Mouse (Mus musculus): ENCODE measurements around the gene Gpr37l1. TPM values are rescaled to one million over a fixed set of nuclear protein-coding genes. Genes with fewer than 3 reads are reported as not detected.

The Gpr37l1 gene
- polyA plus RNA-seq, 1 experiment from 2014 or later = not detected

GRCm38 (mm10) chr1:135181275-135181674, 13.8 kb upstream of the Gpr37l1 start:
- Histone ChIP-seq H3K4me1 (peaks cover 9% of the 10 kb centered on the region; the same call in 1 of the 2 replicates), H3K4me2 (replicated peaks) (no peak overlapping the region), H3K4me3 (replicated peaks) (no peak overlapping the region), H3K27me3 (no peaks in the 10 kb centered on the region), H3K27ac (replicated peaks) (no peak overlapping the region), H3K9me3 (replicated peaks) (no peaks in the 10 kb centered on the region), H3K9ac (no peak overlapping the region), H3K36me3 (no peaks in the 10 kb centered on the region)
- no peak for ATAC-seq (ENCODE audit: insufficient number of reproducible peaks, low FRiP score, low TSS enrichment, low read depth)
- 71% methylated on average over 4 of the region's 4 CpGs for WGBS

GRCm38 (mm10) chr1:135180830-135181229, 13.3 kb upstream of the Gpr37l1 start:
- H3K27me3 ChIP-seq = no peaks in the 10 kb centered on the region
- no peak for ATAC-seq (ENCODE audit: insufficient number of reproducible peaks, low FRiP score, low TSS enrichment, low read depth)
- 78% methylated on average over 10 of the region's 10 CpGs for WGBS
- H3K9me3 ChIP-seq (replicated peaks) = no peaks in the 10 kb centered on the region
- no peak overlapping the region for H3K4me2 ChIP-seq (replicated peaks)
- H3K9ac ChIP-seq = no peak overlapping the region
- no peak overlapping the region for H3K27ac ChIP-seq (replicated peaks)
- H3K36me3 ChIP-seq = no peaks in the 10 kb centered on the region
- H3K4me1 ChIP-seq = peaks cover 9% of the 10 kb centered on the region; the same call in 1 of the 2 replicates
- no peak overlapping the region for H3K4me3 ChIP-seq (replicated peaks)

GRCm38 (mm10) chr1:135178863-135179262, 11.4 kb upstream of the Gpr37l1 start:
- Histone ChIP-seq H3K27me3 (no peaks in the 10 kb centered on the region), H3K9me3 (replicated peaks) (no peaks in the 10 kb centered on the region), H3K9ac (no peak overlapping the region), H3K36me3 (no peaks in the 10 kb centered on the region), H3K4me3 (replicated peaks) (no peak overlapping the region), H3K4me1 (peaks cover 6% of the 10 kb centered on the region; the same call in 1 of the 2 replicates), H3K27ac (replicated peaks) (no peak overlapping the region), H3K4me2 (replicated peaks) (no peak overlapping the region)
- WGBS = 82% methylated on average over 7 of the region's 7 CpGs
- ATAC-seq (ENCODE audit: insufficient number of reproducible peaks, low FRiP score, low TSS enrichment, low read depth) = no peak

- 79% methylated on average over 3 of the region's 3 CpGs for WGBS
- no peak overlapping the region for H3K4me3 ChIP-seq (replicated peaks)
- no peaks in the 10 kb centered on the region for H3K36me3 ChIP-seq
- no peak for ATAC-seq (ENCODE audit: insufficient number of reproducible peaks, low FRiP score, low TSS enrichment, low read depth)
- H3K27me3 ChIP-seq = no peaks in the 10 kb centered on the region
- no peaks in the 10 kb centered on the region for H3K9me3 ChIP-seq (replicated peaks)
- no peak overlapping the region for H3K4me2 ChIP-seq (replicated peaks)
- H3K9ac ChIP-seq = no peak overlapping the region
- 0 out of 2 replicates have a peak, but pooled peaks cover 3% of the 10 kb centered on the region for H3K4me1 ChIP-seq
- no peak overlapping the region for H3K27ac ChIP-seq (replicated peaks)
Observed at GRCm38 (mm10) chr1:135177724-135178123, 10.2 kb upstream of the Gpr37l1 start.

- Histone ChIP-seq H3K27me3 (no peaks in the 10 kb centered on the region), H3K36me3 (no peaks in the 10 kb centered on the region)
- 66% methylated on average over 3 of the region's 3 CpGs for WGBS
Observed at GRCm38 (mm10) chr1:135175176-135175575, 7.7 kb upstream of the Gpr37l1 start.

GRCm38 (mm10) chr1:135173311-135173710, 5.8 kb upstream of the Gpr37l1 start:
- Histone ChIP-seq H3K36me3 (no peaks in the 10 kb centered on the region), H3K4me3 (replicated peaks) (no peak overlapping the region), H3K9me3 (replicated peaks) (no peaks in the 10 kb centered on the region), H3K9ac (no peak overlapping the region), H3K27me3 (no peaks in the 10 kb centered on the region), H3K4me2 (replicated peaks) (no peak overlapping the region), H3K4me1 (0 out of 2 replicates have a peak, but pooled peaks cover 5% of the 10 kb centered on the region), H3K27ac (replicated peaks) (no peak overlapping the region)
- 90% methylated on average over 6 of the region's 6 CpGs for WGBS
- ATAC-seq (ENCODE audit: insufficient number of reproducible peaks, low FRiP score, low TSS enrichment, low read depth) = no peak

More at GRCm38 (mm10) chr1:135175176-135175575, 7.7 kb upstream of the Gpr37l1 start:
- Histone ChIP-seq H3K4me1 (no peaks in the 10 kb centered on the region), H3K9me3 (replicated peaks) (no peaks in the 10 kb centered on the region), H3K4me3 (replicated peaks) (no peak overlapping the region), H3K4me2 (replicated peaks) (no peak overlapping the region), H3K9ac (no peak overlapping the region), H3K27ac (replicated peaks) (no peak overlapping the region)
- ATAC-seq (ENCODE audit: insufficient number of reproducible peaks, low FRiP score, low TSS enrichment, low read depth) = no peak

GRCm38 (mm10) chr1:135171984-135172383, 4.5 kb upstream of the Gpr37l1 start:
- Histone ChIP-seq H3K9ac (no peak overlapping the region), H3K36me3 (no peaks in the 10 kb centered on the region), H3K4me3 (replicated peaks) (no peak overlapping the region), H3K27me3 (no peaks in the 10 kb centered on the region), H3K4me1 (0 out of 2 replicates have a peak, but pooled peaks cover 5% of the 10 kb centered on the region), H3K9me3 (replicated peaks) (no peaks in the 10 kb centered on the region), H3K4me2 (replicated peaks) (no peak overlapping the region), H3K27ac (replicated peaks) (no peak overlapping the region)
- ATAC-seq (ENCODE audit: insufficient number of reproducible peaks, low FRiP score, low TSS enrichment, low read depth) = peak; percentile 56; the same call in 1 of the 2 replicates
- 51% methylated on average over 6 of the region's 6 CpGs for WGBS

- Histone ChIP-seq H3K27me3 (no peaks in the 10 kb centered on the region), H3K4me2 (replicated peaks) (no peak overlapping the region), H3K4me3 (replicated peaks) (no peak overlapping the region), H3K27ac (replicated peaks) (no peak overlapping the region), H3K9ac (no peak overlapping the region), H3K9me3 (replicated peaks) (no peaks in the 10 kb centered on the region), H3K4me1 (0 out of 2 replicates have a peak, but pooled peaks cover 5% of the 10 kb centered on the region), H3K36me3 (no peaks in the 10 kb centered on the region)
- no peak for ATAC-seq (ENCODE audit: insufficient number of reproducible peaks, low FRiP score, low TSS enrichment, low read depth)
- 82% methylated on average over 7 of the region's 7 CpGs for WGBS
Observed at GRCm38 (mm10) chr1:135171202-135171601, 3.7 kb upstream of the Gpr37l1 start.

- Histone ChIP-seq H3K4me2 (replicated peaks) (no peak overlapping the region), H3K4me1 (0 out of 2 replicates have a peak, but pooled peaks cover 5% of the 10 kb centered on the region), H3K27ac (replicated peaks) (no peak overlapping the region), H3K27me3 (no peaks in the 10 kb centered on the region), H3K4me3 (replicated peaks) (no peak overlapping the region), H3K9ac (no peak overlapping the region), H3K9me3 (replicated peaks) (no peaks in the 10 kb centered on the region), H3K36me3 (no peaks in the 10 kb centered on the region)
- 71% methylated on average over 10 of the region's 10 CpGs for WGBS
- ATAC-seq (ENCODE audit: insufficient number of reproducible peaks, low FRiP score, low TSS enrichment, low read depth) = no peak
Observed at GRCm38 (mm10) chr1:135170299-135170698, 2.8 kb upstream of the Gpr37l1 start.

- WGBS = 55% methylated on average over 12 of the region's 12 CpGs
- Histone ChIP-seq H3K27ac (replicated peaks) (no peak overlapping the region), H3K4me3 (replicated peaks) (no peak overlapping the region), H3K4me1 (0 out of 2 replicates have a peak, but pooled peaks cover 5% of the 10 kb centered on the region), H3K9me3 (replicated peaks) (no peaks in the 10 kb centered on the region), H3K27me3 (no peaks in the 10 kb centered on the region), H3K9ac (no peak overlapping the region), H3K36me3 (no peaks in the 10 kb centered on the region), H3K4me2 (replicated peaks) (no peak overlapping the region)
- no peak for ATAC-seq (ENCODE audit: insufficient number of reproducible peaks, low FRiP score, low TSS enrichment, low read depth)
Observed at GRCm38 (mm10) chr1:135169556-135170224, 2.2 kb upstream of the Gpr37l1 start.

GRCm38 (mm10) chr1:135168453-135169200, 1.1 kb upstream of the Gpr37l1 start:
- no peak overlapping the region for H3K4me3 ChIP-seq (replicated peaks)
- no peak for ATAC-seq (ENCODE audit: insufficient number of reproducible peaks, low FRiP score, low TSS enrichment, low read depth)
- WGBS = 87% methylated on average over 10 of the region's 10 CpGs
- 0 out of 2 replicates have a peak, but pooled peaks cover 5% of the 10 kb centered on the region for H3K4me1 ChIP-seq
- no peaks in the 10 kb centered on the region for H3K36me3 ChIP-seq
- H3K9me3 ChIP-seq (replicated peaks) = no peaks in the 10 kb centered on the region
- H3K4me2 ChIP-seq (replicated peaks) = no peak overlapping the region
- no peaks in the 10 kb centered on the region for H3K27me3 ChIP-seq
- no peak overlapping the region for H3K27ac ChIP-seq (replicated peaks)
- no peak overlapping the region for H3K9ac ChIP-seq

Measured in embryonic facial prominence, embryonic 15.5 days (tissue).